Mouse (Mus musculus): ENCODE results near the gene Atp5g3.
A peak's percentile ranks its signal among the peaks of the same experiment; 100 is the strongest.
"Not testable (repeated sequence)": the region's sequence is repeated elsewhere in the genome, so short reads cannot be mapped to it uniquely, and the experiment has no call there.

Atp5g3 gene

DNA sequence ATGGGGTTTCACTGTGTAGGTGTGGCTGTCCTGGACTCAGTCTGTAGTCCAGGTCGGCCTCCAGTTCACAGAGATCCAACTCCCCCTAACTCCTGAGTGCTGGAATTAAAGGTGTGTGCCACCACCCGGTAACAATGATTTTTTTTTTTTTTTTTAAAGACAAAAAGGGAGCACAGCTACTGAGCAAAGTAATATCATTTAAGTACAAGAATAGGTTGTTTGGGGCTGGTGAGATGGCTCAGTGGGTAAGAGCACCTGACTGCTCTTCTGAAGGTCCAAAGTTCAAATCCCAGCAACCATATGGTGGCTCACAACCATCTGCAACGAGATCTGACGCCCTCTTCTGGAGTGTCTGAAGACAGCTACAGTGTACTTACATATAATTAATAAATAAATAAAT is 14.2 kb downstream of the Atp5g3 start:
- DNase-seq (ENCODE audit: low spot score in 2 of 2): not testable (repeated sequence)

DNA sequence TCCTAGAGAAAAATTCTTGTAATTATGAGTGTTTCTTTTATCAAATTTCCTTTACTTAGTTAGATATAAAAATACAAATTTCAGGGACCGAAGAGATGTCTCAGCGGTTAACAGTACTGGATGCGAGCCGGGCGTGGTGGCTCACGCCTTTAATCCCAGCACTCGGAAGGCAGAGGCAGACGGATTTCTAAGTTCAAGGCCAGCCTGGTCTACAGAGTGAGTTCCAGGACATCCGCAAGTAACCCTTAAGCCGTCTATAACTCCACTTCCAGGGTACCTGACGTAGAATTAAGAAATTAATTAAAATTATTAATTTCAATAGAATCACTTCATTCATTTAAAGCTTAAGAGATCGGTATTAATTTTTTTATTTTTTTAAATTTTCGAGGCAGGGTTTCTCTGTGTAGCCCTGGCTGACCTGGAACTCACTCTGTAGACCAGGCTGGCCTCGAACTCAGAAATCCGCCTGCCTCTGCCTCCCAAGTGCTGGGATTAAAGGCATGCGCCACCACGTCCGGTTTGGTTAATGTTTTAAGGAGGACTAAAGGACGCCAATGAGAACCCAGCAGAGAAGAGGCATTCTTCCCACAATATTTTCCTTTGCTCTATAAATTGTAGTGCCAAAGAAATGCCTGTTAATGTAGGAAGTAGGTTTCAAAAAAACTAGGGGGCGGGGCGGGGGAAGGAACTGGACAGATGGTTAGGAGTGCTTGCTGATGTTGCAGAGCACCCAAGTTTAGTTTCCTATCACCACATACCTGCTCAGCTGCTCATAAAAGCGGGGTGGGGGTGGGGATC is 17.5 kb downstream of the Atp5g3 start:
- DNase-seq (ENCODE audit: low spot score in 2 of 2): peak in 1 of 2 experiments; percentile 42

DNA sequence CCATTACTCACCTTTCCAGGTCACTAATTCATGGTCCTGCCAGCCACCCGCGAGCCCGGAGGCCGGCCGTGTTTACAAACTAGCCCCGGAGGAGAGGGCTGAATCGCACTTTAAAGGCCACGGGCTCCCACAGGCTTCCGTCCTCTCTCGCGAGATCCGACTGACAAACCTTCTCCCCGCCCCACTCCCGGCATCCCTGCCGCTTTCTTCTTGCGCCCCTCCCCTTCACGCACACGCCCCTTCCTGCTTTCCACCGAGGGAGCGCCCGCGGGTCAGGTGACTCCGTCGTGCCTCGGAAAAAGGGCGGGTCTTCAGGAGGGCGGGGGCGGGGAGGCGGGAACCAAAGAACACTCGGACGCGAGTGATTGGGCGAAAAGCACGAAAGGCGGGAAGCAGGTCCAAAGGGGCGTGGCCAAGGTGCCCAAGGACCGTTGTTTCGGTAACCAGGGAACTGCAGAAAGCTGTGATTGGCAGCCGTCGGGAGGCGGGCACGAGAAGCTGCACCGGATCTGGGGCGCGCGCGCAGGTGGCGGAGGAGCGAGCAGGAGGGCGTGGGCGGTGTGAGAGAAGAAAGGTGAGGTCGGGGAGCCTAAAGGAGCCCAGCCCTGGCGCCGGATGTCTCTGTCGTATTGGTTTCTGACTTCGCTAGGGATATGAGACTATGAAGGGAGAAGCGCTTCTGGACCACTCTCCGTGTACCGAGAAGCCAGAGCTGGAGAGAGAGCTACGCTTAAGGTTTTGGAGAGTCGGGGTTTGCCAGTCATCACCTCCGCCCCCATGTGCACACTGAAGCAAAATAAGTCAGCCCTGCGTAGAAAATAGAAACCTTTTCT is 18.4 kb downstream of the Atp5g3 start, which contains the start of gene Atf2:
Gene Atf2, minus strand, starts transcription at position 176 of the 833 bp plus-strand sequence.
- DNase-seq (ENCODE audit: low spot score in 2 of 2): peak; percentile 100

DNA sequence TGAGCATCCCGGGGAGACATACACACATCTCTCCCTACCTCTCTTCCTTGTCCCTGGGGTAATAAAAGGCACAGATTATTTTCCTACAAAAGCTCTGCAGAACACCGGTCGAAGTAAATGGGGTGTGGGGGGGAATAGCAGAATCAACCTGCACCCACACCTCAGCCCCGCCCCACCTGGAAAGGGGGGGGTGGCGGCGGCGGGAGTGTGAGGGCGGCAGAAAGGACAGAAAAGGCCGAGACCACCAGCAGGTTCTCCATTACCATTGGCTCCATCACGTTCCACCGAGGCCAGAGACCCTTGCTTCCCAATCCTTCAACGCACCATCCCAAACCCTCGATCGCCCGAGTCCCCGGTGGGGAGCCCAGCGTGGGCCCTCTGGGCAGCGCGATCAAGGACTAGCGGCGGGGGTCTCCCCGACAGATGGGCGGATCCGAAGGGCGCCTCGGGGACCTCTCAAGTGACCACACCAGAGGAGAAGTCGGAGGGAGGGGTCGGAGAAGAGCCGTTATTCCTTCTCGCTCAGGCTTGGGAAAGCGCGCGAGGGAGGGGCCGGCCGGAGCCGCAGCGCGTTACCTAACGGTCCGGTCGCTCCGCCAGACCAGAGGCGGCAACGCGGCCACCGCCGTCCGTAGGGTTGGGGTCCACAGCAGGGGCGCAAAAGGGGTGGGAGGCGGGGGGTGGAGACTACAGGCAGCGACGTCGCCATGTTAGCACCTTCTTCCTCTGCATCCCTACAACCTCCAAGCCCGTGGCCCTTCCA is 19.2 kb downstream of the Atp5g3 start:
- DNase-seq (ENCODE audit: low spot score in 2 of 2): no peak

DNA sequence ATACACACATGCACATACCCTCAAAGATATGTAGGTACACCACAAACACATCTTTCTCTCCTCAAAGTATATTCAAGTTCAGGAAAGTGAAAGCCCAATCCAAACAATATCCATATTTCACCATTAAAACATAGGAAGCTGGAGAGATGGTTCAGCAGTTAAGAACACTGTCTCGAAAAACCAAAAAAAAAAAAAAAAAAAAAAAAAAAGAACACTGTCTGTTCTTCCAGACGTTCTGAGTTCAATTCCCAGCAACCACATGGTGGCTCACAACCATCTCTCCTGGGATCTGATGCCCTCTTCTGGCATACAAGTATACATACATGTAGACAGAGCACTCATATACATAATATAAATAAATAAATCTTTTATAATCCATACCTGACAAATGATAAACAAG is 25.1 kb downstream of the Atp5g3 start:
- DNase-seq (ENCODE audit: low spot score in 2 of 2): no peak

DNA sequence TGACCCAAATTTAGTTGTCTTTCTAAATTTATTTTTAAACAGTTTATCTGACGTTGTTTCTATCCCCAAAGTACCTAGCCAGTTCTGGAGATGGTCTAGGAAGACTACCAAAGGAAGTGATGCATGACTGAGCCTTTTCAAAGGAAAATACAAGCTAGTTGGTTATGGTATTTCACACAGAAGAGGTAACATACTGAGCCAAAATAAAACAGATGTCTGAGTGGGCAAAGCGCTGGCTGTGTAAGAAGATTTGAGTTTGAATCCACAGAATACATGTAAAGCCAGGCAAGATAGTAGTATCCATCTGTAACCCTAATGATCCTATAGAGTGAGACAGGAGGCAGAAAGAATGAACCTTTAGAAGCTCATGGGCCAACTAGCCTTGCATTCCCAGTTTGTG is 33.2 kb downstream of the Atp5g3 start:
- no peak for DNase-seq (ENCODE audit: low spot score in 2 of 2)

DNA sequence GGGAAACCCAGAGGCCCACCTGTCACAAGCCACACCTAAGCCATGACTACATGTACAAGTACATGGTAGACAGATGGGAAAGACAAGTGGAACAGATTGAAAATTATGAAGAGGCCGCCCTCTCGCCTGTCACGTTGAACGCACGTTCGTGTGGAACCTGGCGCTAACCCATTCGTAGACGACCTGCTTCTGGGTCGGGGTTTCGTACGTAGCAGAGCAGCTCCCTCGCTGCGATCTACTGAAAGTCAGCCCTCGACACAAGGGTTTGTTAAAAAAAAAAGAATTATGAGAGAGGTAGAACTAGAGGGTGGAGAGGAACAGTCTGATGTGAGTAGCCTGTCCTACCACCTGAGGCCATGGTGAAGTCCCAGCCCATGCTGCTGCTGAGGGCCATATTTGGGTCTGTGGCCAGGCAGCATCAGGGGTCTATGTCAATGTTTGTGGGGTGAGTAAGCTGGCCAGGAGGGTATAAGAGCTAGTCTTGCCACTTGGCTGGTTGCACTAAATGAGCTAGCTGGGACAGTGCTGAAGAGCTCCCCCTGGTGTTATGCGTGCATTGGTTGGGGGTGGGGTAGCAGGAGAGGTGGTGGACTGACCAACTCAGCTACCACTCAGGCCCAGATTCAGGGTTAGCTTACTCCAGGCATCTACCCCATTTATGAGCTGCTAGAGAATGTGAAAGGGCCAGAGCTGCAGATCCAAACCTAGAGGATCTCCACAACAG is 43.2 kb downstream of the Atp5g3 start:
- peak; percentile 45 to 50 for DNase-seq (ENCODE audit: low spot score in 2 of 2)

DNA sequence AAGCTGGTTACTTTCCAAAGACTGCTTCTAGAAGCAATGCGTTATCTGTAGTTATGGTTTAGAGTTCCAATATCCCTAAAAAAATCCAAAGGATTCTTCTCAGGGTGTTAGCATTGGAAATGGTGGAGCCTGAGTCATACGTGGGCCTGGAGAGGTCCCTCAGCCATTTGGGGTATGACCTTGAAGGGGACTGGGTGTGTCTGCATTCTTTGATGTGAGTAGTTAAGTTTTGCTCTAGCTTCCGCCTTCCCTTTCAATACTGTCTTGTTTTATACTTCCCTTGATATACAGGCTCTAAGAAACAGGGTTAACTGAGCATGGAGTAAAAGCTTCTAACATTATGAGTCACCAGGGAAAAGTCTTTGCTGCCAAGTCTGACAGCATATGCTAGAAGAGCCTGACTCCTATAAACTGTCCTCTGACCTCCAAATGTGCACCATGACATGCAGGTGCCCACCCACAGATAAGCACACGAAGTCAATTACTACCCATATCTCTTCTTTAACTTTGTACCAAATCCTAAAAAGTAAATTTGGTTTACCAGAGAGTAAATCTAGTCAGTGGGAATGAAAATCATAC is 51.0 kb downstream of the Atp5g3 start:
- no peak for DNase-seq (ENCODE audit: low spot score in 2 of 2)

All from right cerebral cortex, postnatal 10 days (tissue).